Mouse (Mus musculus) hindbrain, embryonic 11.5 days (tissue): ENCODE results near the gene Neurod6. TPM values are rescaled to one million over a fixed set of nuclear protein-coding genes. Genes with fewer than 3 reads are reported as not detected.

Experiments used
- polyA plus RNA-seq: library from polyadenylated mRNA; unstranded; fragments of >200 nt; fragmentation: Nextera tagmentation; extraction: Ambion mirVana; gene quantifications from 2 replicates; pipeline ENCODE4 v1.2.1, GENCODE M21; 2014

Gene Neurod6
- polyA plus RNA-seq, 1 experiment from 2014 or later = 0.36 TPM

Other genes starting within 250 kb of the Neurod6 start
- gene Adcyap1r1, start 229.3 kb downstream of the Neurod6 start, polyA plus RNA-seq = 21.1 and 21.6 TPM in 2 replicates
- gene Itprid1, start 155.6 kb upstream of the Neurod6 start, polyA plus RNA-seq = 0.06 and 0.13 TPM in 2 replicates